Mouse (Mus musculus): ENCODE data around the gene Arfgef2.
A peak's percentile ranks its signal among the peaks of the same experiment; 100 is the strongest.

The Arfgef2 gene

DNA sequence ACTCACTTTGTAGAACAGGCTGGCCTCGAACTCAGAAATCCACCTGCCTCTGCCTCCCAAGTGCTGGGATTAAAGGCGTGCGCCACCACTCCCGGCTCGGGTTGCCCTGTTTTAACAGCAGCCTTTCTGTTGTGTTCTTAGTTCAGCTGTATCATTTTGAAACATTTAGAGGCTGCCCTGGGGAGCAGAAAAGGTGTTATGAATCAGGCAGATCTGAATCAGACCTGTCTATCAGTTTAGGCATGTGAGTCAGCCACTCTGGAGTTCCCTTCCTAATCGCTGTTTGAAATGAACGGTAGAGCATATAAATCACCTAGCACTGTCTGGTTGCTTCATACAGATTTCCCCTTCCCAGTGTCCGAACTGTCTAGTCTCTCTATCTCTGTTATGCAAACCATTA lies 105.1 kb downstream of the Arfgef2 start:
- DNase-seq, result no peak

DNA sequence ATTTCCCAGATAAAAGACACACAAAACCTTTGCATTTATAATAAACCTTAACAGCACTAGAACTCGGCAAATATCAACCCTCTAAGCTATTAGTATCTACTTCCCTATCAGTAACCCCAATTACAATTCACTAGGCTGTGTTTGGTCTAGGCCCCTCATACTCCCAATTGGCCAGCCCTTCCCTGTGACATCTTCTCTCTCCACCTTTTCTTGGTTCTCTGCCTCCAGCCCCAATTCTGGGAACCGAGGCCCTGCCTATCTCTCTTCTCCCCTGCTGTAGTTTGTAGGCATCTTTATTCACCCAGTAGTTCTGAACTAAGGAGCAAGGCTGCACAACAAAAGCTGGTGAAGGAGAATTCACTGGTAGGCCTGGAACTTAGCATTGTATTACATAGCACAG lies 118.6 kb downstream of the Arfgef2 start:
- DNase-seq, result no peak

DNA sequence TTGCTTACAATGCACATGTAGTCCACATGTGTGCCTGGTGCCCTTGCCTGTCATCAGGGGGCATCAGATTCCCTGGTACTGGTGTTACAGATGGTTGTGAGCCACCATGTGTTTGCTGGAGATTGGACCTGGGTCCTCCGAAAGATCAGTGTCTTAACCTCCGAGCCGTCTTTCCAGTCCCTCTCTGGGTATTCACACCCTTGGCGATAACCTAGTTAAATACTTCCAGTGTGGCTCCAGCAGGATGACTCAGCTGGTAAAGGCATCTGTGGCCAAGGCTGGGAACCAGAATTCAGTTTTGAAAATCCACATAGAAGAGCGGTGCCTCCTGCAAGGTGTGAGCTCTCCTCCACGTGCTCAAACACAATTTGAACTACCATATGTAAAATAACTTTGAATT lies 128.6 kb downstream of the Arfgef2 start:
- DNase-seq, result no peak

DNA sequence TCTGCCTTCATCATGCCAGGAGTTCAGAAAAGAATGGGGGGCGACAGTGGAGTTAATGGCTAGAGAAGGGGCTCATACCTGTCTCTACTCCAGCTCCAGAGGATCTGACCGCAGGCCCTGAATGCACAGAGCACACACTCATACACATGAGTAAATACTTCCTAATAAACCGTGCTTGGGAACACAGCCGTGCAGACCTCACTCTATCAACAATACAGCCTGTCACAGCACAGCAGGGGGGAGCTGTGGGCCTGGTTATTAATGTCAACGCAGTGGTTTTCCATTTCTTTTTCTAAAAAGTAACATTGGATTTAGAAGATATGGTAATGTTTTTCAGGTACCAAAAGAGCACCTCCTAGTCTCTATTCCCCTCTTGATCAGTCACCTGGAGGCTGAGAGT lies 129.0 kb downstream of the Arfgef2 start:
- DNase-seq, result no peak

DNA sequence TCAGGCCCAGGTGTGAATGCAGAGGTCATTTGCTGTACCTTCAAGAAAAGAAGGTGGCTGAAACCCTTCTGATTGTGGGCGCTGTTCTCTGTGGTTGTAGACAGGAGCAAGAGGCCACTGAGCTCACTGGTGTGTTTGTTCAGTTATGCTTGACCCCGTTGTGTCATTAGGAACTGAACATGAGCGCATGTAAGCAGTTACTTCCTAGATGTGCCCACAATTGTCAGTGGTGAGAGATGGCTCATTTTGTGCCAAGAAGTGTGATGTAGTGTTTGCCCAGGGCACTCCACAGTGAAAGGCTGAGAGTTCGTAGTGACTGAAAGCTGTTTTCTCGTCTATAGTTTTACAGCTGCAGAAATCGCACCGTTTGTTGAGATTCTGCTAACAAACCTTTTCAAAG lies 130.2 kb downstream of the Arfgef2 start:
- no peak for DNase-seq

DNA sequence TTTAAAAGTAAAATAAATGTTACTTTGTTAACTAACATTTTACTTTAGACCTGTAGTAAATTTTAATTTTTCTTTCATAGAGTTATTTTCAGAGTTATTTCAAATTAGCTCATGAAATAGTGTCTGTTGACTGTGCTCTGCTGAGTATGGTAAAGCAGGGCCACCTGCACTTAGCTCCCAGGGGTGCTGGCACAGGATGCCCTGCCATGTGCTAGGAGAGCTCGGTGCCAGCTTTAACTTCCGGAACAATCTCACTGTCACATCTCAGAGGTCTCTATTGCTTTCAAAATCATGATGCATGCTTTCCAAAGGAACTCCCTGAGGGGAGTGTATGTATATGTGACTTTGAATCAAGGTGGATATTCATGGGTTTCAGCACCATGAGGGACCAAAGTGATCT lies 130.8 kb downstream of the Arfgef2 start:
- no peak for DNase-seq

DNA sequence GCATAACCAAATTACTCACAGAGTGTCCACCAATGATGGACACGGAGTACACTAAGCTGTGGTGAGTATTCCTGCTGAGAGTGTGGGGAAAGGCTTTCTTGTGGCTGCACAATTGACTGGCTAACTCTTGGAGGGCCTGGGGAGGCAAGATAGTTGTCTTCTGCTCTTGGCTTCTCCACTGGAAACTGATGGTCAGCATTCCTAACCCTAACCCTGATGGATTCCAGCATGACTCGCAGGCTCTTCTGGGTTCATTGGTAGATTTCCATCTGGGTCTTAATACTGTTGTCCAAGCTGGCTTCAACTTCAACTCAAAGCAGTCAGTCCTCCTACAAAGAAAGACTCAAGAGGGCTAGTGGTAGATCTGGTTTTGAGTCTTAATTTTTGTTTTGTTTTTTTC lies 137.8 kb downstream of the Arfgef2 start:
- DNase-seq, result no peak

DNA sequence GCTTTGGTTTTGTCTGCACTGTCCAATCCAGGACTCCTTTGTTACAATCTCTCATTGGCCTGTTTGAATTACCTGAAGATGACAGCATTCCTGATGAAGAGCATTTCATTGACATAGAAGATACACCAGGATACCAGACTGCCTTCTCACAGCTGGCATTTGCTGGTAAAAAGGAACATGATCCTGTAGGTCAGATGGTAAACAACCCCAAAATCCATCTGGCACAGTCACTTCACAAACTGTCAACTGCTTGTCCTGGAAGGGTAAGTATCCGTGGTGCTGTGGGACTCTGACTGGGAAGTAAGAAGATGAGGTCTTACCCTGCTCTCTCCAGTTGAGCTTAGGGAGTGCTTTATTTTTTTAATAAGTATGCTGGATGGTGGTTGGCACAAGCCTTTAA lies 139.0 kb downstream of the Arfgef2 start:
- DNase-seq, result no peak

DNA sequence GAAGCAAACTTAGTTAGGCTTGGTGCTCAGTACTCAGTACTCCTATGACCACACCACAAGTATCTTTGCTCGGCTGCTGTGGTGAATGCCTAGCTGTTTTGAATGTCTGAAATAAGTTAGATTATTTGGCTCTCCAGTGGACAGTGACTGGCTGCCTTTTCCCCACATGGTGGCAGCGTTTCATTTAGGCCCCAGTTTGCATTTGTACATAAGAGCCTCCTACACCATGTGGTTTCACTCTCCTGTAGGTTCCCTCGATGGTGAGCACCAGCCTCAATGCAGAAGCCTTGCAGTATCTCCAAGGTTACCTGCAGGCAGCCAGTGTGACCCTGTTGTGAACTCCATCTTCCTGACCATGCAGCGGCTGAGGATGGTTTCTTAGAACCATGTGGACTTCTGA lies 140.1 kb downstream of the Arfgef2 start:
- peak; percentile 23 for DNase-seq
